Mouse (Mus musculus) ES-E14 (cell line): ENCODE results near the gene Vrk3.

ENCODE experiments used
- CHD2 ChIP-seq: IDR thresholded peaks from 2 replicates; pipeline ENCODE4 v1.6.1; 2014; ENCODE audit warnings: mild to moderate bottlenecking, low read depth, low read length, inconsistent platforms
- HCFC1 ChIP-seq: IDR thresholded peaks from 2 replicates; pipeline ENCODE4 v1.6.1; 2012; ENCODE audit warnings: low read length, inconsistent platforms, borderline replicate concordance; ENCODE audit not compliant: insufficient read depth
- MAFK ChIP-seq: IDR thresholded peaks from 2 replicates; pipeline ENCODE4 v1.6.1; 2014; ENCODE audit warnings: mild to moderate bottlenecking, low read depth, low read length, inconsistent platforms; ENCODE audit not compliant: insufficient read depth
- ZC3H11A ChIP-seq: IDR thresholded peaks from 2 replicates; pipeline ENCODE4 v1.6.1; 2012; ENCODE audit warnings: low read depth, mild to moderate bottlenecking, inconsistent platforms, low read length, borderline replicate concordance

DNA sequence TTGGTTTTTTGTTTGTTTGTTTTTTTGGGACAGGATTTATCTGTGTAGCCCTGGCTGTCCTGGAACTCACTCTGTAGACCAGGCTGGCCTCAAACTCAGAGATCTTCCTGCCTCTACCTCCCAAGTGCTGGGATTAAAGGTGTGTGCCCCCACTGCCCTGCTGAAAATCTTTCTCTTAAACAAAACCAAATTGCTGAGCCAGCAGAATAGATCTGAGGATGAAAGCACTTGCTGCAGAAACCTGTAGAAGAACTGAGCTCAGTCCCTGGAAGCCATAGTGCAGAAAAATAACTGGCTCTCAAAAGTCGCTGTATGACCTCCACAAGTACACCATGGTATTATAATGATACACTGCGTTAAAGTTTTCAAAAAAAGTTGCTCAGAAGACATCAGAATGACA lies 9.0 kb downstream of the Vrk3 start:
- peak; percentile 63; the same call in 1 of the 2 replicates for TF ChIP-seq MAFK
- no peak for TF ChIP-seq ZC3H11A
- no peak for TF ChIP-seq CHD2
- no peak for TF ChIP-seq HCFC1
